Mouse (Mus musculus) heart, postnatal 0 days (tissue): ENCODE data around the gene Bcl11a.

Experiments used
- CTCF ChIP-seq: IDR thresholded peaks from 2 replicates; pipeline ENCODE4 v1.5.1; 2016; ENCODE audit warnings: antibody characterized with exemption, control low read depth, low read depth
- EP300 ChIP-seq: IDR thresholded peaks from 2 replicates; pipeline ENCODE4 v1.6.1; 2016; ENCODE audit warnings: antibody characterized with exemption, low read depth

DNA sequence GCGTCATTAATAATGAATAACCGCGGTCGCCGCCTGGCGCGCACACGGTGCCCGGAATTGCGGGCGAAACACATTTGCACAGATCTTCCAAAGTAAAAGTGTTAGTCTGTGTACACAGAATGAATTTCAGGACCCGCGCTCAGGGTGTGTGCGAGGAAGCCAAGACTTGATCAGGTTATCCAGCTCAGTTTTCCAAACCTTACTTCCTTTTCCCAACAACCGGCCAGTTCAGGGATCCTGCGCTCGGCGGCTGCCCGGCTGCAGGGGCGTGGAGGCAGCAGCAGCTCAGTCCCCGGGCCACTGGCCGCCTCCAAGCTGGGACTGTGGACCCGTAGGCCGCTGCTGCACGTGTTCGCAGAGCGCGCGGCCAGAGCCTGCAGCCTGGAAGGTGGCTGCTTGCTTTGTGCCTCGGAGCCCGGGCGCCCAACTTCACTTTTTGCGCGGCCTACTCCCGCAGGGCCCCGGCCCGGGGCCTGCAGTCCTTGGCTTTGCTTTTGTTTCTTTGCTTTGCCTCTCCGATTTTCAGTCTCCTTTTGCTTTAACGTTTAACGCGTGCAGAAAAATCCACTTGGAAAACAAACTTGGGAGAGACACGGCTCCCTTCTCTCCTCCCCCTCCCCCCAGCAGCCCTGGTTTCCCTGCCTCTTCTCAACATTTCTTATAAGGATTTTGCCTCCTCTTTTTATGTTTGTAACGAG is 4.0 kb downstream of the Bcl11a start:
- TF ChIP-seq EP300 (no peak), CTCF (no peak)
